Comparison of ENCODE assay signal across 26 mouse cellular contexts in genomic region chr2:50233491-50233890, GRCm38 (mm10).
A peak's percentile ranks its signal among the peaks of the same experiment; 100 is the strongest.
DNase-seq lines count a peak whose midpoint lies in the region; ATAC-seq lines count a peak whose summit lies in the region.
"Had no signal": no experiment of that assay in that cellular context is flagged by ENCODE, and none has a peak within 500 bp of the region (broad histone marks: within the 10 kb centered on the region; RNA-seq: fewer than 3 reads in every experiment).

No protein-coding gene starts in this region.

- H3K4me1 ChIP-seq in forebrain, embryonic 14.5 days (ENCODE audit: control insufficient read depth, insufficient read depth, low read length) = peaks cover 4% of the 10 kb centered on the region; the same call in 1 of the 2 replicates
- peaks cover 3% of the 10 kb centered on the region; the same call in 1 of the 2 replicates for H3K4me1 ChIP-seq in forebrain, embryonic 16.5 days (replicated peaks; ENCODE audit: control insufficient read depth, insufficient read depth, low read length)
- 0 out of 2 replicates have a peak, but pooled peaks cover 5% of the 10 kb centered on the region for H3K4me1 ChIP-seq in midbrain, embryonic 14.5 days (ENCODE audit: control insufficient read depth, insufficient read depth, low read length)
- no peaks in the 10 kb centered on the region for H3K4me1 ChIP-seq in midbrain, embryonic 15.5 days
- H3K4me1 ChIP-seq: embryonic facial prominence, embryonic 12.5 days; forebrain, embryonic 12.5 days; heart, embryonic 15.5 days had no signal

- H3K36me3 ChIP-seq in forebrain, embryonic 14.5 days (ENCODE audit: control insufficient read depth, insufficient read depth, low read length) = no peaks in the 10 kb centered on the region
- no peaks in the 10 kb centered on the region for H3K36me3 ChIP-seq in forebrain, embryonic 16.5 days (ENCODE audit: control insufficient read depth, insufficient read depth)
- no peaks in the 10 kb centered on the region for H3K36me3 ChIP-seq in midbrain, embryonic 14.5 days (ENCODE audit: control insufficient read depth, insufficient read depth, low read length)
- H3K36me3 ChIP-seq in midbrain, embryonic 15.5 days (replicated peaks) = no peaks in the 10 kb centered on the region
- H3K36me3 ChIP-seq: embryonic facial prominence, embryonic 12.5 days; forebrain, embryonic 12.5 days; G1E; heart, embryonic 12.5 days; heart, embryonic 15.5 days had no signal

- no peak overlapping the region for H3K27ac ChIP-seq in forebrain, embryonic 14.5 days (ENCODE audit: low read depth, low read length)
- no peak overlapping the region for H3K27ac ChIP-seq in forebrain, embryonic 16.5 days (ENCODE audit: low read length)
- H3K27ac ChIP-seq in midbrain, embryonic 14.5 days (replicated peaks; ENCODE audit: low read depth, low read length) = 0 out of 2 replicates have a peak overlapping the region, but pooled peaks have one; percentile 32
- H3K27ac ChIP-seq in midbrain, embryonic 15.5 days = no peak overlapping the region
- H3K27ac ChIP-seq: embryonic facial prominence, embryonic 12.5 days; forebrain, embryonic 12.5 days; heart, embryonic 15.5 days; hindbrain, embryonic 14.5 days had no signal

- H3K9ac ChIP-seq in forebrain, embryonic 14.5 days (ENCODE audit: low read length) = no peak overlapping the region
- no peak overlapping the region for H3K9ac ChIP-seq in forebrain, embryonic 16.5 days (replicated peaks; ENCODE audit: low read depth, low read length)
- H3K9ac ChIP-seq in midbrain, embryonic 14.5 days (replicated peaks; ENCODE audit: low read length) = no peak overlapping the region
- no peak overlapping the region for H3K9ac ChIP-seq in midbrain, embryonic 15.5 days
- H3K9ac ChIP-seq: embryonic facial prominence, embryonic 12.5 days; forebrain, embryonic 12.5 days; forebrain, postnatal 0 days; heart, embryonic 12.5 days; heart, embryonic 15.5 days; hindbrain, embryonic 14.5 days had no signal

- no peak; the same call in 1 of the 2 replicates for ATAC-seq in forebrain, embryonic 14.5 days
- ATAC-seq in forebrain, embryonic 16.5 days = no peak
- no peak for ATAC-seq in midbrain, embryonic 14.5 days (ENCODE audit: low FRiP score, low TSS enrichment)
- no peak for ATAC-seq in midbrain, embryonic 15.5 days (replicated peaks)
- ATAC-seq in frontal cortex, adult (ENCODE audit: low TSS enrichment) = no peak
- ATAC-seq: forebrain, postnatal 0 days had no signal

- H3K4me2 ChIP-seq in forebrain, embryonic 14.5 days (ENCODE audit: low read length) = no peak overlapping the region
- no peak overlapping the region for H3K4me2 ChIP-seq in forebrain, embryonic 16.5 days (ENCODE audit: low read length)
- no peak overlapping the region for H3K4me2 ChIP-seq in midbrain, embryonic 14.5 days (ENCODE audit: low read length)
- no peak overlapping the region for H3K4me2 ChIP-seq in midbrain, embryonic 15.5 days
- H3K4me2 ChIP-seq: embryonic facial prominence, embryonic 12.5 days; forebrain, embryonic 12.5 days; heart, embryonic 12.5 days; heart, embryonic 15.5 days; hindbrain, embryonic 14.5 days had no signal

- H3K4me3 ChIP-seq in forebrain, embryonic 14.5 days (ENCODE audit: low read depth, low read length) = no peak overlapping the region
- H3K4me3 ChIP-seq in forebrain, embryonic 16.5 days (replicated peaks; ENCODE audit: low read length) = no peak overlapping the region
- H3K4me3 ChIP-seq in midbrain, embryonic 14.5 days (replicated peaks; ENCODE audit: low read depth, low read length) = no peak overlapping the region
- no peak overlapping the region for H3K4me3 ChIP-seq in midbrain, embryonic 15.5 days
- H3K4me3 ChIP-seq: embryonic facial prominence, embryonic 12.5 days; erythroblast, embryonic 14.5 days; forebrain, embryonic 12.5 days; heart, embryonic 12.5 days; heart, embryonic 15.5 days had no signal

- H3K27me3 ChIP-seq in forebrain, embryonic 14.5 days (replicated peaks; ENCODE audit: control insufficient read depth, insufficient read depth, low read length) = no peaks in the 10 kb centered on the region
- H3K27me3 ChIP-seq in forebrain, embryonic 16.5 days (replicated peaks; ENCODE audit: control insufficient read depth, insufficient read depth, low read length) = no peaks in the 10 kb centered on the region
- no peaks in the 10 kb centered on the region for H3K27me3 ChIP-seq in midbrain, embryonic 14.5 days (ENCODE audit: control insufficient read depth, insufficient read depth, low read length)
- no peaks in the 10 kb centered on the region for H3K27me3 ChIP-seq in midbrain, embryonic 15.5 days (replicated peaks)
- H3K27me3 ChIP-seq: CH12.LX; embryonic facial prominence, embryonic 12.5 days; forebrain, embryonic 12.5 days; heart, embryonic 12.5 days; heart, embryonic 15.5 days had no signal

- 31% methylated on average over 8 of the region's 8 CpGs for WGBS in forebrain, embryonic 14.5 days
- WGBS in forebrain, embryonic 16.5 days = 24% methylated on average over 8 of the region's 8 CpGs
- WGBS in midbrain, embryonic 14.5 days = 44% methylated on average over 8 of the region's 8 CpGs
- 31% methylated on average over 8 of the region's 8 CpGs for WGBS in midbrain, embryonic 15.5 days

- no peaks in the 10 kb centered on the region for H3K9me3 ChIP-seq in forebrain, embryonic 14.5 days (replicated peaks; ENCODE audit: control insufficient read depth, low read length)
- no peaks in the 10 kb centered on the region for H3K9me3 ChIP-seq in forebrain, embryonic 16.5 days (ENCODE audit: control insufficient read depth, low read length)
- no peaks in the 10 kb centered on the region for H3K9me3 ChIP-seq in midbrain, embryonic 14.5 days (ENCODE audit: control insufficient read depth, low read length)
- no peaks in the 10 kb centered on the region for H3K9me3 ChIP-seq in midbrain, embryonic 15.5 days
- H3K9me3 ChIP-seq: embryonic facial prominence, embryonic 12.5 days; forebrain, embryonic 12.5 days; G1E; heart, embryonic 15.5 days had no signal

- DNase-seq in forebrain, embryonic 14.5 days (ENCODE audit: low spot score) = peak; percentile 58
- DNase-seq in midbrain, embryonic 14.5 days = peak; percentile 45
- DNase-seq in ovary, postnatal 14 days (ENCODE audit: low spot score) = peak; percentile 5
- DNase-seq in ovary, adult 18-20 months (ENCODE audit: low spot score) = no peak
- peak; percentile 36 for DNase-seq in Muller cell, postnatal 12 days (ENCODE audit: inconsistent ontology term)
- DNase-seq: adrenal gland, adult 2 months; adrenal gland, postnatal 14 days; B cell, adult 2 months; cerebellum, adult 18-20 months; cerebellum, adult 9-10 months; cerebellum, postnatal 14 days; forebrain, postnatal 0 days; gastrocnemius, postnatal 25 days; heart, adult 18-20 months; heart, postnatal 36 days had no signal
